ENCODE assay signal across 12 mouse cellular contexts in genomic region chr11:62466546-62466945, GRCm38 (mm10). TPM values are rescaled to one million over a fixed set of nuclear protein-coding genes. Genes with fewer than 3 reads are reported as not detected.
DNase-seq lines count a peak whose midpoint lies in the region; ATAC-seq and TF ChIP-seq lines count a peak whose summit lies in the region.
"Had no signal": no experiment of that assay in that cellular context is flagged by ENCODE, and none has a peak within 500 bp of the region (broad histone marks: within the 10 kb centered on the region; RNA-seq: fewer than 3 reads in every experiment).

No protein-coding gene starts in this region.

- no peak overlapping the region for H3K4me3 ChIP-seq in MEL (ENCODE audit: control insufficient read depth in 1 of 2, insufficient read depth in 1 of 2, low read depth in 2 of 2, low read length in 2 of 2)
- H3K4me3 ChIP-seq in liver, embryonic 12.5 days, result no peak overlapping the region
- no peak overlapping the region for H3K4me3 ChIP-seq in hindbrain, embryonic 13.5 days
- H3K4me3 ChIP-seq in hindbrain, embryonic 14.5 days (replicated peaks; ENCODE audit: low read length), result no peak overlapping the region
- H3K4me3 ChIP-seq: gastrocnemius, adult 2 months; hindbrain, embryonic 15.5 days had no signal

- H3K79me2 ChIP-seq in MEL (ENCODE audit: control insufficient read depth, insufficient read depth, low read length, poor library complexity), result no peaks in the 10 kb centered on the region

- no peak for TF ChIP-seq RAD21 in MEL (IDR thresholded peaks at IDR 0.05; ENCODE audit: low read depth, low read length)

- peak; percentile 62 to 75; a peak in 3 of 4 replicates for TF ChIP-seq EP300 in MEL (IDR thresholded peaks at IDR 0.05; ENCODE audit: low read depth in 1 of 2, low read length in 2 of 2)

- H3K27ac ChIP-seq in MEL (ENCODE audit: control insufficient read depth, low read depth, low read length), result peak overlapping the region; percentile 80
- peak overlapping the region; percentile 88 for H3K27ac ChIP-seq in liver, embryonic 12.5 days
- H3K27ac ChIP-seq in hindbrain, embryonic 13.5 days, result no peak overlapping the region
- no peak overlapping the region for H3K27ac ChIP-seq in hindbrain, embryonic 14.5 days
- H3K27ac ChIP-seq: gastrocnemius, adult 2 months; hindbrain, embryonic 15.5 days had no signal

- peaks cover 42 to 49% of the 10 kb centered on the region in 2 experiments for H3K4me1 ChIP-seq in MEL (ENCODE audit: control insufficient read depth in 1 of 2, insufficient read depth in 2 of 2, low read length in 2 of 2)
- H3K4me1 ChIP-seq in liver, embryonic 12.5 days, result peaks cover 69% of the 10 kb centered on the region
- H3K4me1 ChIP-seq in hindbrain, embryonic 13.5 days (replicated peaks), result no peaks in the 10 kb centered on the region
- H3K4me1 ChIP-seq in hindbrain, embryonic 14.5 days (replicated peaks; ENCODE audit: control insufficient read depth, insufficient read depth, low read length), result no peaks in the 10 kb centered on the region
- H3K4me1 ChIP-seq: hindbrain, embryonic 15.5 days had no signal

- H3K27me3 ChIP-seq in MEL (ENCODE audit: control insufficient read depth in 1 of 2, insufficient read depth in 2 of 2, low read length in 2 of 2), result no peaks in the 10 kb centered on the region
- H3K27me3 ChIP-seq in liver, embryonic 12.5 days (replicated peaks), result no peaks in the 10 kb centered on the region
- no peaks in the 10 kb centered on the region for H3K27me3 ChIP-seq in splenic B cell, adult 2 months (ENCODE audit: control insufficient read depth, insufficient read depth, low read length, poor library complexity, severe bottlenecking)
- H3K27me3 ChIP-seq in hindbrain, embryonic 13.5 days, result no peaks in the 10 kb centered on the region
- H3K27me3 ChIP-seq in hindbrain, embryonic 14.5 days (ENCODE audit: control insufficient read depth, insufficient read depth, low read length), result no peaks in the 10 kb centered on the region
- H3K27me3 ChIP-seq: hindbrain, embryonic 15.5 days had no signal

- 20% methylated on average over 3 of the region's 3 CpGs for WGBS in liver, embryonic 12.5 days (ENCODE audit: insufficient replicate concordance)
- WGBS in hindbrain, embryonic 13.5 days, result 89% methylated on average over 3 of the region's 3 CpGs
- whole genome bisulfite sequencing in hindbrain, embryonic 14.5 days, result 95% methylated on average over 3 of the region's 3 CpGs

- TF ChIP-seq CTCF in MEL (IDR thresholded peaks at IDR 0.05 in 2 of 3, conservative IDR thresholded peaks at IDR 0.05 in 1 of 3; ENCODE audit: control insufficient read depth in 1 of 3, insufficient read depth in 1 of 3, low read depth in 2 of 3, low read length in 3 of 3, poor library complexity in 1 of 3, severe bottlenecking in 1 of 3), result no peak

- peaks cover 0 to 50% of the 10 kb centered on the region in 2 experiments; a peak in 2 of 4 replicates for H3K36me3 ChIP-seq in MEL (ENCODE audit: control insufficient read depth in 1 of 2, insufficient read depth in 2 of 2, low read length in 2 of 2)
- peaks cover 2% of the 10 kb centered on the region; the same call in 1 of the 2 replicates for H3K36me3 ChIP-seq in liver, embryonic 12.5 days
- no peaks in the 10 kb centered on the region for H3K36me3 ChIP-seq in splenic B cell, adult 2 months (ENCODE audit: control insufficient read depth, insufficient read depth, low read length, poor library complexity, severe bottlenecking)
- H3K36me3 ChIP-seq in hindbrain, embryonic 13.5 days, result no peaks in the 10 kb centered on the region
- H3K36me3 ChIP-seq in hindbrain, embryonic 14.5 days (replicated peaks; ENCODE audit: control insufficient read depth, insufficient read depth), result no peaks in the 10 kb centered on the region
- H3K36me3 ChIP-seq: hindbrain, embryonic 15.5 days had no signal

- TF ChIP-seq POLR2A in MEL (IDR thresholded peaks at IDR 0.05; ENCODE audit: control insufficient read depth in 1 of 2, insufficient read depth in 1 of 2, low read depth in 1 of 2, low read length in 2 of 2, poor library complexity in 1 of 2), result peak in 1 of 2 experiments; percentile 38; a peak in 1 of 4 replicates

- H3K9me3 ChIP-seq in MEL (replicated peaks; ENCODE audit: insufficient read depth, low read length), result no peaks in the 10 kb centered on the region
- H3K9me3 ChIP-seq in liver, embryonic 12.5 days (replicated peaks), result no peaks in the 10 kb centered on the region
- H3K9me3 ChIP-seq in hindbrain, embryonic 13.5 days, result no peaks in the 10 kb centered on the region
- H3K9me3 ChIP-seq in hindbrain, embryonic 14.5 days (ENCODE audit: control insufficient read depth, low read length), result no peaks in the 10 kb centered on the region
- H3K9me3 ChIP-seq: hindbrain, embryonic 15.5 days had no signal

- H3K4me2 ChIP-seq in liver, embryonic 12.5 days, result peak overlapping the region; percentile 62
- H3K4me2 ChIP-seq in hindbrain, embryonic 13.5 days, result no peak overlapping the region
- no peak overlapping the region for H3K4me2 ChIP-seq in hindbrain, embryonic 14.5 days (replicated peaks)
- H3K4me2 ChIP-seq: hindbrain, embryonic 15.5 days had no signal

- DNase-seq in lung, postnatal 25 days (ENCODE audit: low spot score), result peak; percentile 42
- DNase-seq in lung, postnatal 10 days, result no peak
- DNase-seq in MEL (ENCODE audit: low read depth, low spot score), result peak; percentile 96
- peak; percentile 36 for DNase-seq in splenic B cell, adult 2 months (ENCODE audit: low read depth, low spot score)
- no peak for DNase-seq in hindbrain, embryonic 14.5 days (ENCODE audit: low spot score)
- DNase-seq in cerebellum, adult 18-20 months, result no peak
- DNase-seq: adrenal gland, adult 2 months; cerebellum, postnatal 10 days; gastrocnemius, adult 2 months had no signal

- H3K9ac ChIP-seq in MEL (ENCODE audit: control insufficient read depth, low read depth, low read length, poor library complexity, severe bottlenecking), result no peak overlapping the region
- H3K9ac ChIP-seq in liver, embryonic 12.5 days, result 0 out of 2 replicates have a peak overlapping the region, but pooled peaks have one; percentile 5
- H3K9ac ChIP-seq in hindbrain, embryonic 13.5 days, result no peak overlapping the region
- no peak overlapping the region for H3K9ac ChIP-seq in hindbrain, embryonic 14.5 days
- H3K9ac ChIP-seq: hindbrain, embryonic 15.5 days had no signal

- ATAC-seq in liver, embryonic 12.5 days, result peak; percentile 73
- ATAC-seq in hindbrain, embryonic 13.5 days (ENCODE audit: low FRiP score), result no peak
- no peak for ATAC-seq in hindbrain, embryonic 14.5 days (ENCODE audit: low FRiP score)

TF ChIP-seq in MEL, 35 proteins besides CTCF, POLR2A, EP300 and RAD21:
- TF ChIP-seq GABPA (IDR thresholded peaks at IDR 0.05; ENCODE audit: low read depth, low read length) (no peak), USF1 (IDR thresholded peaks at IDR 0.05; ENCODE audit: low read depth, low read length) (no peak), E2F4 (IDR thresholded peaks at IDR 0.05; ENCODE audit: borderline replicate concordance, low read depth, low read length) (no peak), ZMIZ1 (IDR thresholded peaks at IDR 0.05; ENCODE audit: low read depth, low read length) (no peak), TAL1 (IDR thresholded peaks at IDR 0.05; ENCODE audit: low read length) (peak; percentile 87), MAX (IDR thresholded peaks at IDR 0.05; ENCODE audit: low read length) (peak; percentile 69; the same call in 1 of the 2 replicates), MYB (IDR thresholded peaks at IDR 0.05; ENCODE audit: low read depth, low read length) (no peak), UBTF (IDR thresholded peaks at IDR 0.05; ENCODE audit: borderline replicate concordance, insufficient read depth, low read depth, low read length) (no peak), POLR2AphosphoS5 (IDR thresholded peaks at IDR 0.05; ENCODE audit: borderline replicate concordance, low read depth, low read length) (peak; percentile 52; the same call in 1 of the 2 replicates), RCOR1 (IDR thresholded peaks at IDR 0.05; ENCODE audit: low read depth, low read length) (peak; percentile 38; the same call in 1 of the 2 replicates), HCFC1 (IDR thresholded peaks at IDR 0.05; ENCODE audit: low read depth, low read length) (0 out of 2 replicates have a peak, but pooled peaks have one; percentile 27), MXI1 (IDR thresholded peaks at IDR 0.05; ENCODE audit: low read depth, low read length) (peak; percentile 91), ELF1 (IDR thresholded peaks at IDR 0.05; ENCODE audit: low read depth, low read length) (peak; percentile 71; the same call in 1 of the 2 replicates), ETS1 (IDR thresholded peaks at IDR 0.05; ENCODE audit: low read depth, low read length) (peak; percentile 80), TCF12 (IDR thresholded peaks at IDR 0.05; ENCODE audit: low read depth, low read length) (peak; percentile 69), GATA1 (IDR thresholded peaks at IDR 0.05; ENCODE audit: low read depth, low read length) (peak; percentile 79), TBP (IDR thresholded peaks at IDR 0.05; ENCODE audit: low read depth, low read length) (peak; percentile 62), MAFK (IDR thresholded peaks at IDR 0.05; ENCODE audit: borderline replicate concordance, low read depth, low read length) (no peak), ZC3H11A (IDR thresholded peaks at IDR 0.05; ENCODE audit: low read depth, low read length) (no peak), SIN3A (IDR thresholded peaks at IDR 0.05; ENCODE audit: low read length) (peak; percentile 89; the same call in 1 of the 2 replicates)
TF ChIP-seq in MEL: peak in this region for 12.

RNA-seq across cellular contexts. Expression of gene Ncor1, which starts 8.2 kb away (rescaled TPM):
- 71.8 and 90.7 TPM in 2 replicates for total RNA-seq in MEL (2012; rRNA removed)
- 100 to 1,000 TPM; 188 to 250 TPM for polyA plus RNA-seq in MEL (2012; ENCODE audit: insufficient read depth in 1 of 2, insufficient read length in 2 of 2, low read depth in 1 of 2, low replicate concordance in 2 of 2, missing spikeins in 1 of 2)
- 108 and 112 TPM in 2 replicates for polyA plus RNA-seq in liver, embryonic 12.5 days (2016; fragmentation: Nextera tagmentation; extraction: Ambion mirVana)
- 163 and 170 TPM in 2 replicates for polyA plus RNA-seq in hindbrain, embryonic 13.5 days (2015; fragmentation: Nextera tagmentation; extraction: Ambion mirVana)
- 189 and 202 TPM in 2 replicates for polyA plus RNA-seq in hindbrain, embryonic 14.5 days (2014; fragmentation: Nextera tagmentation; extraction: Ambion mirVana)

RNA-seq across cellular contexts. Expression of gene Pigl, which starts 8.3 kb away (rescaled TPM):
- 1.6 and 2.0 TPM in 2 replicates for total RNA-seq in MEL (2012; rRNA removed)
- polyA plus RNA-seq in MEL (2012; ENCODE audit: insufficient read depth in 1 of 2, insufficient read length in 2 of 2, low read depth in 1 of 2, low replicate concordance in 2 of 2, missing spikeins in 1 of 2), result 1 to 10 TPM in 1 of 2 experiments, not detected in 1; 4.1 TPM
- polyA plus RNA-seq in liver, embryonic 12.5 days (2016; fragmentation: Nextera tagmentation; extraction: Ambion mirVana), result 7.9 TPM in 2 replicates
- 7.4 and 8.1 TPM in 2 replicates for polyA plus RNA-seq in hindbrain, embryonic 13.5 days (2015; fragmentation: Nextera tagmentation; extraction: Ambion mirVana)
- 8.6 and 10.4 TPM in 2 replicates for polyA plus RNA-seq in hindbrain, embryonic 14.5 days (2014; fragmentation: Nextera tagmentation; extraction: Ambion mirVana)

Comparison
In these comparisons a context has a peak if more than half of its experiments do, and no peak if none do; other contexts are left out.
1. DNase-seq: peak in lung, postnatal 25 days (single experiment), MEL (single experiment) and splenic B cell, adult 2 months (single experiment); none in lung, postnatal 10 days (single experiment), hindbrain, embryonic 14.5 days (single experiment) and cerebellum, adult 18-20 months (0 of 2).
2. H3K27ac ChIP-seq: peak in MEL (single experiment) and liver, embryonic 12.5 days (single experiment); none in hindbrain, embryonic 13.5 days (single experiment) and hindbrain, embryonic 14.5 days (single experiment).